Comparison of ENCODE assay signal across 1 mouse cellular context in the genomic region with DNA sequence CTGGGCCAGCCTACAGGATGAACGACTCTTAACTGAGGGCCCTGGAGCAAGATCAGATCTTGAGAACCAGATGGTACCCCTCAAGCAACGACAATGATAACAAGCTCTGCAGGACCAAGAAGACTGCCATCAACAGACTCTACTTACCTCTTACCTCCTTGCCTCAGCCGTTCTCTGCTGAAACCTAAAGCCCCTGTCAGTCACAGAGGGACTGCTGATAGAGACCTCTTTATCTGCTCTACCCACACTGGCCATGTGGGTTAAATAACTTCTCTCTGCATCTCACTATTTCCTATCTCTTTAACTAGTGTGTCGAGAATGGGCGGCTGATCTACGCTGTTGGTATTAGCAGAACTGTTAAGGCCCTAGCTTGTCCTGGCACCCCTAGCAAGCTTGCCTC.
TF ChIP-seq lines count a peak whose summit lies in the region.

No protein-coding gene starts in this region.

TF ChIP-seq in MEL, 35 proteins besides CTCF, POLR2A, EP300 and RAD21:
- TF ChIP-seq CHD1 (IDR thresholded peaks at IDR 0.05; ENCODE audit: low read depth, low read length) (no peak), SIN3A (IDR thresholded peaks at IDR 0.05; ENCODE audit: low read length) (no peak), ETS1 (IDR thresholded peaks at IDR 0.05; ENCODE audit: low read depth, low read length) (no peak), MEF2A (IDR thresholded peaks at IDR 0.05; ENCODE audit: extremely low read depth, insufficient replicate concordance, low read depth, low read length, poor library complexity, severe bottlenecking) (no peak)
